Mouse (Mus musculus) heart, embryonic 11.5 days (tissue): ENCODE data around the gene Clstn1. TPM values are rescaled to one million over a fixed set of nuclear protein-coding genes. Genes with fewer than 3 reads are reported as not detected.
A peak's percentile ranks its signal among the peaks of the same experiment; 100 is the strongest.

Experiments
- ATAC-seq: fragments of 200-750 bp; cut with Nextera tagmentation; replicated peaks from 2 replicates; pipeline ENCODE4 v1.8.0; 2017; ENCODE audit warnings: moderate library complexity; ENCODE audit not compliant: insufficient number of reproducible peaks, low FRiP score, low TSS enrichment
- H3K27ac ChIP-seq: fragments of 300-500 bp; sonication (generic); 2 replicates; pipeline ENCODE4 v1.5.1; 2014; ENCODE audit warnings: mild to moderate bottlenecking, low read depth, low read length
- H3K27me3 ChIP-seq: fragments of 300-500 bp; sonication (generic); 2 replicates; pipeline ENCODE4 v1.6.1; 2014; ENCODE audit warnings: mild to moderate bottlenecking, low read length, mixed read lengths; ENCODE audit not compliant: control insufficient read depth, insufficient read depth
- H3K36me3 ChIP-seq: fragments of 300-500 bp; sonication (generic); 2 replicates; pipeline ENCODE4 v1.6.1; 2014; ENCODE audit warnings: mild to moderate bottlenecking, low read length, moderate library complexity, mixed read lengths; ENCODE audit not compliant: control insufficient read depth, insufficient read depth
- H3K4me1 ChIP-seq: fragments of 300-500 bp; sonication (generic); 2 replicates; pipeline ENCODE4 v1.6.1; 2014; ENCODE audit warnings: low read length; ENCODE audit not compliant: control insufficient read depth, insufficient read depth
- H3K4me2 ChIP-seq: fragments of 300-500 bp; sonication (generic); 2 replicates; pipeline ENCODE4 v1.6.1; 2014; ENCODE audit warnings: mild to moderate bottlenecking, moderate library complexity
- H3K4me3 ChIP-seq: fragments of 300-500 bp; sonication (generic); 2 replicates; pipeline ENCODE4 v1.5.1; 2014; ENCODE audit warnings: low read depth, low read length
- H3K9ac ChIP-seq: fragments of 300-500 bp; sonication (generic); 2 replicates; pipeline ENCODE4 v1.6.1; 2014; ENCODE audit warnings: mild to moderate bottlenecking, low read depth, low read length, moderate library complexity
- H3K9me3 ChIP-seq: fragments of 300-500 bp; sonication (generic); replicated peaks from 2 replicates; pipeline ENCODE4 v1.6.1; 2016; ENCODE audit warnings: low read length; ENCODE audit not compliant: control insufficient read depth
- WGBS: fragments of 180-500 bp; shearing (Covaris S2); extraction: QIAGEN DNeasy Blood & Tissue Kit; methylation state at CpG from one replicate; pipeline ENCODE4 v1.1.7; 2014; ENCODE audit not compliant: insufficient replicate concordance; 5-methylcytosine and 5-hydroxymethylcytosine counted together
- polyA plus RNA-seq: library from polyadenylated mRNA; unstranded; fragments of >200 nt; fragmentation: Nextera tagmentation; extraction: Ambion mirVana; gene quantifications from 2 replicates; pipeline ENCODE4 v1.2.1, GENCODE M21; 2014

Clstn1 gene
- polyA plus RNA-seq = 12.3 and 18.1 TPM in 2 replicates

DNA sequence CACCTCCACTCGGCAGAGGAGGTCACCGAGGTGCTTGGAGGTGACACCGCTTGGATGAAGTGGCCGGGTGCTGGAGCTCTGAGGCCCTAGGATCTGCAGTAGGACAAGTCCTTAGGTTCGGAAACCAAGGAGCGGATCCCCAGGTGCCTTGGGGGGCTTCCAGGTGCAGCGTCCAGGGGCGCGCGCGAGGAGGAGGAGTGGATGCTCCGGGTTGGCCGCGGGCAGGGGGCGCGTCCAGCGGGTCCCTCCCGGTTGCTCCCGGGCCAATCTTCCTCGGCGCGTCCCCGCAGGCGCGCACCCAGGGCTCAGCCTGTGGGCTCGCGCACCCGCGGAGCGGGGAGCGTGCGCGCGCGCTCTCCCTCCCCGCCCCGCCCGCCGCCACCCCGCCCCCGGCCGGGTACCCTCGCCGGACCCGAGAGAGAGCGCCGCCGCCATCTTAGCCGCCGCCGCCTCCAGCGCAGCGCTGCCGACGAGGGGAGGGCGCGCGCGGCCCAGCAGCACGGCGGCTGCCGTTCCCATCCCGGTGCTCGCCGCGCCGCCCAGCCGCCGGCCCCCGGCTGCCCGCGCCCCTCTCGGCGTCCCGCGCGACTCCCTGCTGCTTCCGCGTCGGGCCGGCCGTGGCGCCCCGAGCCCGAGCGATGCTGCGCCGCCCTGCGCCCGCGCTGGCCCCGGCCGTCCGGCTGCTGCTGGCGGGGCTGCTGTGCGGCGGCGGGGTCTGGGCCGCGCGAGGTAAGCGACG lies at the start of gene Clstn1:
Gene Clstn1, plus strand, starts transcription at position 425 of the 739 bp plus-strand sequence.
- peaks cover 46% of the 10 kb centered on the region for H3K27me3 ChIP-seq
- H3K4me1 ChIP-seq = 0 out of 2 replicates have a peak, but pooled peaks cover 5% of the 10 kb centered on the region
- no peaks in the 10 kb centered on the region for H3K36me3 ChIP-seq
- no peak within 1 kb of the TSS for H3K27ac ChIP-seq
- WGBS = under 1% methylated on average over 86 of the region's 103 CpGs
- H3K4me2 ChIP-seq = peak within 1 kb of the TSS; percentile 96
- peak within 1 kb of the TSS; percentile 67 for H3K4me3 ChIP-seq
- peak; percentile 64 for ATAC-seq
- H3K9ac ChIP-seq = peak within 1 kb of the TSS; percentile 85
- no peaks in the 10 kb centered on the region for H3K9me3 ChIP-seq

GRCm38 (mm10) chr4:149539441-149539840 lies 46.8 kb upstream of the Clstn1 start:
- no peak overlapping the region; the same call in 1 of the 2 replicates for H3K4me2 ChIP-seq
- H3K4me3 ChIP-seq = no peak overlapping the region
- no peaks in the 10 kb centered on the region for H3K27me3 ChIP-seq
- ATAC-seq = peak; percentile 68
- H3K27ac ChIP-seq = peak overlapping the region; percentile 70
- no peaks in the 10 kb centered on the region for H3K9me3 ChIP-seq
- whole genome bisulfite sequencing = 29% methylated on average over 8 of the region's 8 CpGs
- no peaks in the 10 kb centered on the region; the same call in 1 of the 2 replicates for H3K36me3 ChIP-seq
- peaks cover 23% of the 10 kb centered on the region for H3K4me1 ChIP-seq
- no peak overlapping the region for H3K9ac ChIP-seq

DNA sequence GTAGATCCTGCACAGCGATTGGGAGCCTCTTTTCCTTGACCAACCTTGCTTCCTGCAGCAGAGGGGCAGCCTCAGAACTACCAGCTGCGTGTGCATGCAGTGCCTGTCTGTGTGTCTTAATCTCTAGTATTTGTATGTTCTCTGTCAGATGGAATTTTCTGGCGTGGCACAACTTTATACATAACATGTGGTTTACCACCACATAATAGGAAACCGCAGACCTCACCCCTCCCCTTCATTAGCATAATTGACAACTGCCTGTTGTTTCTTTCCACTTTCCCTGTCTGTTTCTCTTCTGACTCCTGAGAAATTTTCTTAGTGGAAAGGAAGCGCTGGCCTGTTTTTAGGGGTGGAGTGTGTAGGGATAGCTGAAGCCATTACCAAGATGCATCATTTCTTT lies 44.3 kb upstream of the Clstn1 start:
- Histone ChIP-seq H3K27ac (0 out of 2 replicates have a peak overlapping the region, but pooled peaks have one; percentile 22), H3K9me3 (no peaks in the 10 kb centered on the region), H3K4me3 (no peak overlapping the region)

GRCm38 (mm10) chr4:149542431-149542830 lies 43.8 kb upstream of the Clstn1 start:
- Histone ChIP-seq H3K9me3 (no peaks in the 10 kb centered on the region), H3K4me3 (no peak overlapping the region), H3K4me2 (no peak overlapping the region), H3K4me1 (peaks cover 23% of the 10 kb centered on the region), H3K27me3 (no peaks in the 10 kb centered on the region), H3K27ac (no peak overlapping the region), H3K9ac (no peak overlapping the region), H3K36me3 (peaks cover 5% of the 10 kb centered on the region; the same call in 1 of the 2 replicates)
- no peak for ATAC-seq
- 75% methylated on average over 12 of the region's 12 CpGs for WGBS

More for the DNA sequence above, 44.3 kb upstream of the Clstn1 start:
- no peak overlapping the region; the same call in 1 of the 2 replicates for H3K4me2 ChIP-seq
- H3K9ac ChIP-seq = 0 out of 2 replicates have a peak overlapping the region, but pooled peaks have one; percentile 34
- no peak for ATAC-seq
- H3K36me3 ChIP-seq = peaks cover 5% of the 10 kb centered on the region; the same call in 1 of the 2 replicates
- peaks cover 23% of the 10 kb centered on the region for H3K4me1 ChIP-seq
- H3K27me3 ChIP-seq = no peaks in the 10 kb centered on the region
- WGBS = 57% methylated on average over 5 of the region's 5 CpGs

- Histone ChIP-seq H3K4me3 (no peak overlapping the region), H3K27me3 (no peaks in the 10 kb centered on the region), H3K9ac (no peak overlapping the region), H3K36me3 (peaks cover 8% of the 10 kb centered on the region; the same call in 1 of the 2 replicates), H3K4me1 (peaks cover 23% of the 10 kb centered on the region), H3K9me3 (no peaks in the 10 kb centered on the region), H3K27ac (no peak overlapping the region), H3K4me2 (no peak overlapping the region)
- WGBS = 42% methylated on average over 10 of the region's 10 CpGs
- no peak for ATAC-seq
Observed at GRCm38 (mm10) chr4:149542927-149543553, 43.2 kb upstream of the Clstn1 start.

GRCm38 (mm10) chr4:149544892-149545291 lies 41.4 kb upstream of the Clstn1 start:
- peaks cover 8% of the 10 kb centered on the region; the same call in 1 of the 2 replicates for H3K36me3 ChIP-seq
- H3K9ac ChIP-seq = no peak overlapping the region

GRCm38 (mm10) chr4:149546797-149547444 lies 39.3 kb upstream of the Clstn1 start:
- 74% methylated on average over 9 of the region's 9 CpGs for WGBS
- no peak overlapping the region for H3K4me2 ChIP-seq
- peaks cover 6% of the 10 kb centered on the region for H3K4me1 ChIP-seq
- H3K36me3 ChIP-seq = peaks cover 8% of the 10 kb centered on the region; the same call in 1 of the 2 replicates
- no peaks in the 10 kb centered on the region for H3K27me3 ChIP-seq
- no peaks in the 10 kb centered on the region for H3K9me3 ChIP-seq
- ATAC-seq = no peak
- no peak overlapping the region for H3K9ac ChIP-seq
- H3K4me3 ChIP-seq = no peak overlapping the region
- H3K27ac ChIP-seq = no peak overlapping the region

More at GRCm38 (mm10) chr4:149544892-149545291, 41.4 kb upstream of the Clstn1 start:
- no peaks in the 10 kb centered on the region for H3K27me3 ChIP-seq
- peaks cover 12% of the 10 kb centered on the region for H3K4me1 ChIP-seq
- no peak overlapping the region for H3K4me2 ChIP-seq
- WGBS = 74% methylated on average over 8 of the region's 8 CpGs
- no peak overlapping the region for H3K27ac ChIP-seq
- no peaks in the 10 kb centered on the region for H3K9me3 ChIP-seq
- no peak for ATAC-seq
- H3K4me3 ChIP-seq = no peak overlapping the region

DNA sequence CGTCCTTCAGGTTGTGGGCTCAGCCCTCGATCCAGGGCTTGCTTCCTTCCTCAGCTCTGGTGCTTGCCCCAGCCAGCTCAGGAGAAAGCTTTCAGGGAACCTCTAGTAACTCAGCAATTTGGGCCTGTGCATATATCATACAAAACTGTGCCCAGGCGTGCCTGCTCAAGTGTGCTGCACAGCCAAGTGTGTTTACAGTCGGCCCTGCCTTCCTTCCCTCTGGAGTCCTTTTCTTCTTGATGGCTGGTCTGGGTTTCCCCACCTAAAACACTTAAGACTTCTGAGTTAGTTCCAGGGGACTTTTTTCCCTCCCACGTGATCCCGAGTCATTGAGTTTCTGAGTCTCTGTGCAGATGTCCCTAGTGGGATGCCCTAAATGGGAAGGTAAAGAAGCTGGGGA lies 38.7 kb upstream of the Clstn1 start:
- no peak overlapping the region for H3K27ac ChIP-seq
- peaks cover 3% of the 10 kb centered on the region; the same call in 1 of the 2 replicates for H3K4me1 ChIP-seq
- H3K4me3 ChIP-seq = no peak overlapping the region
- no peak overlapping the region for H3K4me2 ChIP-seq
- no peaks in the 10 kb centered on the region for H3K9me3 ChIP-seq
- H3K36me3 ChIP-seq = peaks cover 8% of the 10 kb centered on the region; the same call in 1 of the 2 replicates
- WGBS = 82% methylated on average over 6 of the region's 6 CpGs
- ATAC-seq = no peak
- no peak overlapping the region for H3K9ac ChIP-seq
- no peaks in the 10 kb centered on the region for H3K27me3 ChIP-seq
